Mouse (Mus musculus) retina, postnatal 1 day (tissue): ENCODE measurements around the gene Dusp27.

Experiments
- DNase-seq: peaks from one replicate; pipeline ENCODE4 v3.0.0-alpha.2; 2012

Gene Dusp27

GRCm38 (mm10) chr1:166094462-166094861 lies 33.3 kb downstream of the Dusp27 start:
- DNase-seq: no peak

DNA sequence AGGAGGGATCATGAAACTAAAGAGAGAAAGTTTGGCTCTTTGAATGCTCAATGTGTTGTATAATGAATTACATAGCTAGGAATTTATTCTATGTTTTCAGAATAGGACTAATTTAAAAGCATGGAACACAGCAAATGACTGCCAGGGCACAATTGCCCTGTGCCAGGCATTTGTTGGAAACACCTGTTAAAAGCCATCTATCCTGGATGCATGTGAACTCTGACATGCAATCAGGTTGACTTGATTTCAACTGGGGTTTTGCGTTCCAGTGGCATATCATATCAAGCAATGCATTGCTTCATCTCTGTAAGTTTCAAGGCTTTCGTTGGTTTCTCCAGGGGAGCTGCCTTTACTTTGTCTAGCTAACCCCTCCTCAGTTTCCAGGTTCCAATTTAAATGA lies 37.4 kb downstream of the Dusp27 start:
- no peak for DNase-seq

DNA sequence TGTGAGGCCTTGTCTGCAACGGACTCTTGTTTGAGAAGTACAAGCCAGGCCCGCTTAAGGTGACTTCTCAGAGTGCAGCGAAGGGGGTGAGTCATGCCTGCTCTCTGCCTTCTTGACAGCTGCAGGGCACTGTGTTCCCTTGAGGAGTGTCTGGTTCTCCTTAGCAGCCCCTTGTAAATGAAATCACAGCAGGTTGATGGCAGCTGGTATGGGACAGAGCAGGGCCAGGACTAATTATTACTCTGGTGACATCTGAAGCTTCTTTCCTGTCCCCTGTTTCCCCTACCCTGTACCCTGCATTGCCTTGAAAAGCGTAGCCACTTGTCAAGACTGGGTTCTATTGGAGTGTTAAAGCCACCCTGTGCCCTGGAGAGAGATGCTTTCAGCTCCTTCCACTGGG lies 38.0 kb downstream of the Dusp27 start:
- DNase-seq: no peak

GRCm38 (mm10) chr1:166089337-166089736 lies 38.4 kb downstream of the Dusp27 start:
- DNase-seq: no peak

- DNase-seq: peak; percentile 6
Observed at GRCm38 (mm10) chr1:166088446-166089170, 39.1 kb downstream of the Dusp27 start.

DNA sequence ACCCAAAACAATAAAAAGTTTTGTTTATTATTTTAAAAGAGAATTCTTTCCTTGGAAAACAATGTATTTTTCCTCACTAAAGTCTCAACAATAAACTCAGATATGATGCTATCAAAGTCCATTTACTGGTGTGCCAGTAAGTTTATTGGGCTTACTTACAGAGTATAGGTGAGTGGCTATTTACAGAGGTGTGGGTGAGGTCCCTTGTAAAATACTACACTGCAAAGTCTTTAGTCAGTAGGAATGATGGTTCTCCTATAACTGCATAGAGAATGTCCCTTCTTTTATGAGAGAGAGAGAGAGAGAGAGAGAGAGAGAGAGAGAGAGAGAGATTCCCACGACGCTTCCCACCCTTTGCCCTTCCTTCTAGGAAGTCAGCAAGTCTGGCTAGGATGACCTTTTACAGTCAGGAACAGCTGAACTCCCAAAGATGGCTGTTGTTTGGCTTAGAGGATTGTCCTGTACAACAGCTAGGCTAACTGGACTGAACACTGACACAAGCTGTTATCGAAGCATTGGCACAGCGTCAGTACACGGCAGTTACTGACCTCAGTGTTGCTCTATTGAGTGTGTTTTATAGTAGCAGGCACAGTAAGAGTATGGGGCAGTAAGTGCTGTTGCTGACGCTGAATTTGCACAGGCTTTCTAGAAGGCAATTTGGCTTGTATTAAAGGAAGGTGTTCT lies 50.5 kb downstream of the Dusp27 start:
- no peak for DNase-seq

- DNase-seq: no peak
Observed at GRCm38 (mm10) chr1:166067856-166068440, 59.8 kb downstream of the Dusp27 start.

- DNase-seq: no peak
Observed at GRCm38 (mm10) chr1:166063870-166064269, 63.9 kb downstream of the Dusp27 start.

DNA sequence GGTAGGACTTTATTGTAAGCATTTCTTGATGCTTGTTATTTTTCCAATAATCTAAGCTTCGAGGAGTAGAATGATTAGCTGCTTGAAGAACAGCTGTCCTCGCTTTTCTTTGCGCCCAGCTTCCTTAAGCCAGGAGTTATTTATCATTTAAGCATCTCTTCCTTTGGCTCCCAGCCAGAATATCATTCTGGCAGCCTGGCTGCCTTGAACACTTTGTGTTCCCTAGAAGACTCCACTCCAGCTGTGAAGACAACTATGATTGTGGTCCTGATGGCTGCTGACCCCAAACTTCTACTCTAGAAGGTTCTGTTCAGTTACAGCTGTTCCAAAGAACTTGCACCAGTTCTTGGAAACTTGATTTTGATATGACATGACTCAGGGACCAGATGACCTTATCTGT lies 66.2 kb downstream of the Dusp27 start:
- DNase-seq: no peak

- DNase-seq: no peak
Observed at GRCm38 (mm10) chr1:166060406-166060805, 67.3 kb downstream of the Dusp27 start.

DNA sequence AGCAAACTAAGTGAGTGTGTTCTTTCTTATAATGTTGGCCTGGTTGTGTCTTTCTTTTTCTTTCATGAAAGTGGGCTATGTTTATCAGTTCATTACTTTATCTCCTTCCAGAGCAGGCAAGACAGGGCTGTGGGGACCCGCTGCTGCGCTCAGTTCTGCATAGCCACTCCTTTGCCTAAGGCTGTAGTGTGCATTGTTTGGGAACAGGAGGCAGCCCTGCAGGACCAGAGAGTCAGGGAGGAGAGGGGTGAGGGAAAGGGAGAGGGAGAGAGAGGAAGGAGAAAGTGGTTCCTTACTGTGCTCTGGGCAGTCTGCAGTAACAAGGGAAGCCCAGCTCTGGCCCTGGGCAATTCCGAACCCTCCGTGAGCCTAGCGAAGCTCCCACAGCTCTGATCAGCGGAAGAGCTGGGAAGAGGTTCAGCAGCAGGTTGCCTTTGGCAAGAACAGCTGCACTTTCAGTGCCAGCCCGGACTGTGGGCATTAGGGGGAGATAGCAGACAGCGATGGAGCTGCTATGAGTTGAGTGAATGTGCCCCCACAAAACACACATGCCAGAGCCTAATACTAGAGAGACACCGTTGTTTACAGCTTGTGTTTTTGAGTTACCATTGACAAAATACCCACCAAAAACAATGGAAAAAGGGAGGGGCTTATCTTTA lies 71.5 kb downstream of the Dusp27 start:
- DNase-seq: peak; percentile 52

GRCm38 (mm10) chr1:166053285-166053955 lies 74.3 kb downstream of the Dusp27 start:
- DNase-seq: no peak

- DNase-seq: peak; percentile 44
Observed at GRCm38 (mm10) chr1:166049046-166049827, 78.5 kb downstream of the Dusp27 start.

DNA sequence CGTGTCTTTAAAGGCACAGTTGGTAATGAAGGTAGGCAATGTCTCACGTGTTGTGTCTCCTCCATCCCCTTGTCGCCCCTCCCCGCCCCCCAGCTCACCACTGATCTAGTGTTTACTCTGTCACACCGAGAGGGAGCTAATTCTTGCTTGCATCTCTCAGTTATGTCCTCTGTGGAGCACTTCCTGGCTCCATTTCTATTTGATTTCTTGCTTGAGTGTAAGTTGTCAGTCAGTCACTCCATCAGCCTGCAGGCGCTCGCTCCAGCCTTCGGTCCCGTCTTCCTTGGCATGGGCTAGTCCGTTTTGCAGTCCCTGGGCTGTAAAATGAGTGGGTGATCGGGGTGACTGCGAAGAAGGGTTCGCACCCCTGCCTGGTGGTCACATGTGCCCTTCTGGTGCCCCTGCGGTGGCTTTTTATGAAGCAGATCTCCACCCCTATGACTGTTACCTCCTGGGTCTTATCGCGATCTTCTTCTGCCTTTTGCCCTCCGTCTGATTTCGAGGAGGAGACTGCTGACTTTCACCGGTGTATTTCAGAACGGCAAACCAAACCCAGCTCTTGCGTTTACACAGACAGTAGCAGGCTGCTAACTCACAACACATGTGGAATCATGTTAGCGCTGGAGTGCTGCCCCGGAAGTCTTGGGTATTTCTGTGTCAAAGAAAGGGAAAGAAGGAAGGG lies 79.4 kb downstream of the Dusp27 start:
- DNase-seq: peak; percentile 40
